Mouse (Mus musculus) midbrain, embryonic 11.5 days (tissue): ENCODE measurements around the gene Pilrb2. TPM values are rescaled to one million over a fixed set of nuclear protein-coding genes. Genes with fewer than 3 reads are reported as not detected.
"Not testable (repeated sequence)": the region's sequence is repeated elsewhere in the genome, so short reads cannot be mapped to it uniquely, and the experiment has no call there.

ENCODE experiments used
- ATAC-seq: fragments of 200-750 bp; cut with Nextera tagmentation; 2 replicates; pipeline ENCODE4 v1.8.0; 2017; ENCODE audit warnings: moderate TSS enrichment, moderate library complexity; ENCODE audit not compliant: low FRiP score
- DNase-seq: peaks from one replicate; pipeline ENCODE4 v3.0.0; 2015; ENCODE audit warnings: low spot score; ENCODE audit errors: missing footprints
- H3K27ac ChIP-seq: fragments of 300-500 bp; sonication (generic); 2 replicates; pipeline ENCODE4 v1.5.1; 2014; ENCODE audit warnings: low read depth, low read length
- H3K27me3 ChIP-seq: fragments of 300-500 bp; sonication (generic); 2 replicates; pipeline ENCODE4 v1.6.1; 2014; ENCODE audit warnings: mild to moderate bottlenecking, low read length, moderate library complexity, mixed read lengths; ENCODE audit not compliant: control insufficient read depth, insufficient read depth
- H3K36me3 ChIP-seq: fragments of 300-500 bp; sonication (generic); 2 replicates; pipeline ENCODE4 v1.6.1; 2014; ENCODE audit warnings: mild to moderate bottlenecking, low read length, moderate library complexity, mixed read lengths; ENCODE audit not compliant: control insufficient read depth, insufficient read depth
- H3K4me1 ChIP-seq: fragments of 300-500 bp; sonication (generic); 2 replicates; pipeline ENCODE4 v1.6.1; 2014; ENCODE audit warnings: low read length; ENCODE audit not compliant: control insufficient read depth, insufficient read depth
- H3K4me2 ChIP-seq: fragments of 300-500 bp; sonication (generic); 2 replicates; pipeline ENCODE4 v1.6.1; 2014; ENCODE audit warnings: mild to moderate bottlenecking, moderate library complexity
- H3K4me3 ChIP-seq: fragments of 300-500 bp; sonication (generic); 2 replicates; pipeline ENCODE4 v1.5.1; 2014; ENCODE audit warnings: low read depth, low read length
- H3K9ac ChIP-seq: fragments of 300-500 bp; sonication (generic); 2 replicates; pipeline ENCODE4 v1.6.1; 2014; ENCODE audit warnings: low read length
- H3K9me3 ChIP-seq: fragments of 300-500 bp; sonication (generic); 2 replicates; pipeline ENCODE4 v1.6.1; 2016; ENCODE audit warnings: low read length; ENCODE audit not compliant: control insufficient read depth
- WGBS: fragments of 180-500 bp; shearing (Covaris S2); extraction: QIAGEN DNeasy Blood & Tissue Kit; methylation state at CpG from one replicate; pipeline ENCODE4 v1.1.7; 2014; 5-methylcytosine and 5-hydroxymethylcytosine counted together
- polyA plus RNA-seq: library from polyadenylated mRNA; unstranded; fragments of >200 nt; fragmentation: Nextera tagmentation; extraction: Ambion mirVana; gene quantifications from 2 replicates; pipeline ENCODE4 v1.2.1, GENCODE M21; 2014

The Pilrb2 gene
- polyA plus RNA-seq: not detected in 2 replicates

- DNase-seq, H3K4me2 ChIP-seq, ATAC-seq, H3K9ac ChIP-seq, H3K27me3 ChIP-seq, H3K4me3 ChIP-seq, H3K4me1 ChIP-seq, H3K36me3 ChIP-seq, H3K27ac ChIP-seq, H3K9me3 ChIP-seq: not testable (repeated sequence)
- whole genome bisulfite sequencing: 64% methylated on average over 3 of the region's 3 CpGs
Measured at GRCm38 (mm10) chr5:137871644-137872380, at the start of gene Pilrb2. Pilrb2 (minus strand) TSS chr5:137871815.

GRCm38 (mm10) chr5:137915550-137915949 is 43.9 kb upstream of the Pilrb2 start:
- Histone ChIP-seq H3K4me3 (no peak overlapping the region), H3K4me2 (no peak overlapping the region), H3K9ac (no peak overlapping the region), H3K27ac (no peak overlapping the region), H3K4me1 (no peaks in the 10 kb centered on the region), H3K9me3 (no peaks in the 10 kb centered on the region), H3K27me3 (no peaks in the 10 kb centered on the region), H3K36me3 (no peaks in the 10 kb centered on the region)
- DNase-seq (no peak), ATAC-seq (no peak)
- 76% methylated on average over 6 of the region's 6 CpGs for WGBS

GRCm38 (mm10) chr5:137914508-137914907 is 42.9 kb upstream of the Pilrb2 start:
- Histone ChIP-seq H3K9me3 (no peaks in the 10 kb centered on the region), H3K9ac (no peak overlapping the region), H3K27me3 (no peaks in the 10 kb centered on the region), H3K4me3 (no peak overlapping the region), H3K4me2 (no peak overlapping the region), H3K4me1 (no peaks in the 10 kb centered on the region), H3K36me3 (no peaks in the 10 kb centered on the region), H3K27ac (no peak overlapping the region)
- DNase-seq (no peak), ATAC-seq (no peak)

DNA sequence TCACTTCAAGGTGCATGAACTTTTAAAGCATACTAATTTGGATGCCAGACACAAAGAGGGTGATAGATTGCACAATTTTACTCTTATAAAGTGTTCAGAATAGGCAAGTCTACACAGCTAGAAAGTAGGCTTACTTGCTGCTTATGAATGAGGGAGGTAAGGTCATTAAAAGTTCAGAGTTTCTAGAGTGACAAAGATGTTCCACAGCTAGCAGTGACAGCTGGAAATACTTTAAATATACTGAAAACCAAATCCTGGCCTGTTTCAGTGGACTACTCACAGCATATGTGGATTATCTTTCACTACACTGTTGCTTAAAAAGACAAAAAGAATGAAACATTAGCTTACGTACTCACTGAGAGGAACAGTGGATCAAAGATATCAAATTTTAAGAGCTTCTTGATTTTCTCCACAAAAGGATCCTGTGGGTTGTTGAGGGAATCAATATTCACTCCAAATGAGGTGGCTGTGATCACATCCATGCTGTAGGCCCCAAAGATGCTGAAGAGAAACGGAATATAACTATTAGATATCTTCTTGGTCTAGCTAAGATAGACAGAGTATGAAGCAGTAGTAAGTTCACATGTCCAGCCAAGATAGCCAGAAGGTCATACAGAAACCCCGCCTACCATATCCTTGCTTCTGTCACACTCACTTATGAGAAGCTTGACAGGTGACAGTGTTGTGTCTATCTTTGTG is 38.1 kb upstream of the Pilrb2 start:
- H3K9me3 ChIP-seq: no peaks in the 10 kb centered on the region
- no peak for ATAC-seq
- no peak for DNase-seq
- no peak overlapping the region for H3K9ac ChIP-seq
- no peaks in the 10 kb centered on the region for H3K27me3 ChIP-seq
- no peaks in the 10 kb centered on the region for H3K4me1 ChIP-seq
- H3K27ac ChIP-seq: no peak overlapping the region
- no peak overlapping the region for H3K4me2 ChIP-seq
- H3K36me3 ChIP-seq: no peaks in the 10 kb centered on the region
- 83% methylated on average over 3 of the region's 3 CpGs for WGBS
- H3K4me3 ChIP-seq: no peak overlapping the region

- no peaks in the 10 kb centered on the region for H3K36me3 ChIP-seq
- no peak overlapping the region for H3K27ac ChIP-seq
- ATAC-seq (no peak), DNase-seq (no peak)
- H3K4me1 ChIP-seq: no peaks in the 10 kb centered on the region
- no peak overlapping the region for H3K9ac ChIP-seq
- no peak overlapping the region for H3K4me3 ChIP-seq
- no peaks in the 10 kb centered on the region for H3K27me3 ChIP-seq
- 82% methylated on average over 1 of the region's 1 CpGs for WGBS
- no peak overlapping the region for H3K4me2 ChIP-seq
- no peaks in the 10 kb centered on the region for H3K9me3 ChIP-seq
Measured at GRCm38 (mm10) chr5:137897812-137898211, 26.2 kb upstream of the Pilrb2 start.

DNA sequence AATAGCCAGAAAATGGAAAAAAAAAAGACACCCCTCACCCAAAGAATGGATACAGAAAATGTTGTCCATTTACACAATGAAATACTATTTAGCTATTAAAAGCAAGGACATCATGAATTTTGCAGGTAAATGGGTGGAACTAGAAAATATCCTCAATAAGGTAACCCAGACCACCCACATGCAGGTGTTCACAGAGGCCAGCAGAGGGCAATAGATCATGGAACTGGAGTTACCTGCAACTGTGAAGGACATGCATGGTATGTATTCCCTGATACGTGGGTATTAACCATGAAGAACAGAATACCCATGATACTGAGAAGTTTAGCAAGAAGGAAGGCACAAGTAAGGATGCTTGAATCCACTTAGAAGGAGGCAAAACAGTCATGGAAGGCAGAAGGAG is 21.3 kb upstream of the Pilrb2 start:
- H3K9me3 ChIP-seq: no peaks in the 10 kb centered on the region
- H3K27ac ChIP-seq: no peak overlapping the region
- ATAC-seq: no peak
- 68% methylated on average over 1 of the region's 1 CpGs for WGBS
- H3K27me3 ChIP-seq: no peaks in the 10 kb centered on the region
- no peaks in the 10 kb centered on the region for H3K36me3 ChIP-seq
- no peak overlapping the region for H3K9ac ChIP-seq
- DNase-seq: no peak
- no peak overlapping the region for H3K4me3 ChIP-seq
- H3K4me2 ChIP-seq: no peak overlapping the region
- no peaks in the 10 kb centered on the region for H3K4me1 ChIP-seq

- no peak for ATAC-seq
- DNase-seq: no peak
- Histone ChIP-seq H3K27ac (no peak overlapping the region), H3K36me3 (no peaks in the 10 kb centered on the region), H3K9ac (no peak overlapping the region), H3K4me1 (no peaks in the 10 kb centered on the region), H3K27me3 (no peaks in the 10 kb centered on the region), H3K4me3 (no peak overlapping the region), H3K4me2 (no peak overlapping the region), H3K9me3 (no peaks in the 10 kb centered on the region)
- WGBS: 93% methylated on average over 1 of the region's 1 CpGs
Measured at GRCm38 (mm10) chr5:137887666-137888065, 16.1 kb upstream of the Pilrb2 start.

DNA sequence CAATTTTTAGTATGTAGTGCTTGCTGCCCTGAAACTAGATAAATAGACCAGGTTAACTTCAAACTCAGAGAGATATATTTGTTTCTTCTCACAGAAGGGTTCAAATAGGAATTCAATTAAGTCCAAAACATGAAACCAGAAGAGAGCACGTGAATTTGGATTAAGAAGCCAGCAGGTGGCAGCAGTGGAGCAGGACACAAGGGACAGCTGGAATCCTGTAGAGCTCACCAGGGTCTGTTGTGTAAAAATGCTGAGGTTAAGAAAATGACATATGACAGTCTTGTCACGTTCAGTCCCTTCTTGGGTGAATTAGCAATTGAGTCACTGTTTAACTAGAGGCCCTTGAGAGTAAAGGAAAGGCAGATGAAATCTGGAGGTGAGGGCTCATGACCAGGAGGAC is 14.3 kb upstream of the Pilrb2 start:
- ATAC-seq: no peak
- Histone ChIP-seq H3K4me2 (no peak overlapping the region), H3K27ac (no peak overlapping the region), H3K4me3 (no peak overlapping the region), H3K4me1 (no peaks in the 10 kb centered on the region), H3K36me3 (no peaks in the 10 kb centered on the region), H3K9ac (no peak overlapping the region), H3K27me3 (no peaks in the 10 kb centered on the region), H3K9me3 (no peaks in the 10 kb centered on the region)
- WGBS: 27% methylated on average over 2 of the region's 2 CpGs
- peak; percentile 89 for DNase-seq

GRCm38 (mm10) chr5:137883345-137883744 is 11.7 kb upstream of the Pilrb2 start:
- no peak overlapping the region for H3K4me2 ChIP-seq
- no peak for DNase-seq

More at GRCm38 (mm10) chr5:137883345-137883744, 11.7 kb upstream of the Pilrb2 start:
- Histone ChIP-seq H3K9ac (no peak overlapping the region), H3K9me3 (no peaks in the 10 kb centered on the region), H3K4me3 (no peak overlapping the region), H3K36me3 (no peaks in the 10 kb centered on the region), H3K27me3 (no peaks in the 10 kb centered on the region), H3K27ac (no peak overlapping the region), H3K4me1 (no peaks in the 10 kb centered on the region)
- 75% methylated on average over 3 of the region's 3 CpGs for WGBS
- no peak for ATAC-seq
